Mouse (Mus musculus) embryonic facial prominence, embryonic 12.5 days (tissue): ENCODE results near the gene Eya2. TPM values are rescaled to one million over a fixed set of nuclear protein-coding genes. Genes with fewer than 3 reads are reported as not detected.

Source experiments
- ATAC-seq: fragments of 200-750 bp; cut with Nextera tagmentation; 2 replicates; pipeline ENCODE4 v1.8.0; 2017; ENCODE audit not compliant: insufficient number of reproducible peaks, insufficient read depth, low FRiP score, low TSS enrichment
- H3K27ac ChIP-seq: fragments of 300-500 bp; sonication (generic); 2 replicates; pipeline ENCODE4 v1.5.1; 2016; ENCODE audit warnings: mild to moderate bottlenecking
- H3K27me3 ChIP-seq: fragments of 300-500 bp; sonication (generic); 2 replicates; pipeline ENCODE4 v1.6.1; 2016; ENCODE audit warnings: mild to moderate bottlenecking, moderate library complexity
- H3K36me3 ChIP-seq: fragments of 300-500 bp; sonication (generic); 2 replicates; pipeline ENCODE4 v1.6.1; 2016; ENCODE audit warnings: mild to moderate bottlenecking
- H3K4me1 ChIP-seq: fragments of 300-500 bp; sonication (generic); 2 replicates; pipeline ENCODE4 v1.6.1; 2016
- H3K4me2 ChIP-seq: fragments of 300-500 bp; sonication (generic); replicated peaks from 2 replicates; pipeline ENCODE4 v1.6.1; 2016; ENCODE audit warnings: mild to moderate bottlenecking, moderate library complexity
- H3K4me3 ChIP-seq: fragments of 300-500 bp; sonication (generic); 2 replicates; pipeline ENCODE4 v1.5.1; 2016; ENCODE audit warnings: mild to moderate bottlenecking
- H3K9ac ChIP-seq: fragments of 300-500 bp; sonication (generic); 2 replicates; pipeline ENCODE4 v1.6.1; 2016; ENCODE audit warnings: mild to moderate bottlenecking, moderate library complexity
- H3K9me3 ChIP-seq: fragments of 300-500 bp; sonication (generic); 2 replicates; pipeline ENCODE4 v1.6.1; 2016; ENCODE audit warnings: mild to moderate bottlenecking, moderate library complexity
- WGBS: fragments of 180-500 bp; shearing (Covaris S2); methylation state at CpG from one replicate; pipeline ENCODE4 v1.1.7; 2016; 5-methylcytosine and 5-hydroxymethylcytosine counted together
- polyA plus RNA-seq: library from polyadenylated mRNA; unstranded; fragments of >200 nt; fragmentation: Nextera tagmentation; extraction: Ambion mirVana; gene quantifications from 2 replicates; pipeline ENCODE4 v1.2.1, GENCODE M21; 2016

Gene Eya2
- polyA plus RNA-seq, 1 experiment from 2014 or later = 22.5 TPM

DNA sequence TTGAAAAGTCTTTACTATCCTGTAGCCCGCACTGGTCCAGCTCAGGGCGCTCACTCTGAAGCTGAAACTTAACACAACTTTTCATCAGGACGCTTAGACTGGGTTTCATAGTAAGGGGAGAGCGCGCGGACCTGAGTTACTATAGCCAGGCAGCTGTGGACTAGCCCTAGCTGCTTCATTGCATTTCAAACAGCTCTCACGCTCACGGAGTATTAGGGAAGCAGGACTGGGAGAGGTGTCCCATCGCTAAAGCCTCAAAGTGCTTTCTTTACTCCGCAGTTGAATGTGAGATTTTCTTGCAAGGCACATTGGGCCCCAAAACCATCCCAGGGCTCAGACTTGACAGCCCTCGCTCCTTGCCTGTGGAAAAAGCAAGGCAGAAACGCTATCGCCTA is 841 bp downstream of the Eya2 start:
- peaks cover 18% of the 10 kb centered on the region for H3K27me3 ChIP-seq
- ATAC-seq = 0 out of 2 replicates have a peak, but pooled peaks have one; percentile 24
- peaks cover 32% of the 10 kb centered on the region for H3K4me1 ChIP-seq

DNA sequence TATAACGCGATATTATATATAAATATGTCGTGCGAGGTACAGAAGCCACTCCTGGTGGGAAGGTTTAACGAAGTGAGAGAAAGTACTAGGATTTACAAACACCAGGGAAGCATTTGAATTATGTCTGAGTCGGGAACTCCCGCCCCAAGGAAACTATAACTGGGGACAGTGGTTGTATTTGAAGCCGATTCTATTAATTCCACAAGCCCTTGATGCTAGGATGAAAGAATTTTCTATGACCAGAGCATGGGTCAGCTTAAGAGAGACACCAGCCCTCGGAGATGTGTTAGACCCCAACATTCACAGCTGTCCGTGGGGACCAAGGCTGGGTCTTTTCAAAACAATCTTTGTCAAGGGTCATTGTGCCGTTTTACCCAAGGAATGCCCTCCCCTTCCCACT is 1.3 kb downstream of the Eya2 start:
- Histone ChIP-seq H3K9me3 (no peaks in the 10 kb centered on the region), H3K9ac (peak overlapping the region; percentile 80; the same call in 1 of the 2 replicates), H3K4me1 (peaks cover 37% of the 10 kb centered on the region), H3K27me3 (peaks cover 18% of the 10 kb centered on the region), H3K27ac (no peak overlapping the region), H3K36me3 (no peaks in the 10 kb centered on the region), H3K4me2 (peak overlapping the region; percentile 95), H3K4me3 (peak overlapping the region; percentile 79)
- no peak for ATAC-seq
- WGBS = 9% methylated on average over 11 of the region's 11 CpGs

More for the DNA sequence above, 841 bp downstream of the Eya2 start:
- Histone ChIP-seq H3K4me2 (peak overlapping the region; percentile 95), H3K9ac (peak overlapping the region; percentile 80), H3K4me3 (peak overlapping the region; percentile 79), H3K36me3 (no peaks in the 10 kb centered on the region), H3K27ac (peak overlapping the region; percentile 87), H3K9me3 (no peaks in the 10 kb centered on the region)
- under 1% methylated on average over 13 of the region's 13 CpGs for WGBS

DNA sequence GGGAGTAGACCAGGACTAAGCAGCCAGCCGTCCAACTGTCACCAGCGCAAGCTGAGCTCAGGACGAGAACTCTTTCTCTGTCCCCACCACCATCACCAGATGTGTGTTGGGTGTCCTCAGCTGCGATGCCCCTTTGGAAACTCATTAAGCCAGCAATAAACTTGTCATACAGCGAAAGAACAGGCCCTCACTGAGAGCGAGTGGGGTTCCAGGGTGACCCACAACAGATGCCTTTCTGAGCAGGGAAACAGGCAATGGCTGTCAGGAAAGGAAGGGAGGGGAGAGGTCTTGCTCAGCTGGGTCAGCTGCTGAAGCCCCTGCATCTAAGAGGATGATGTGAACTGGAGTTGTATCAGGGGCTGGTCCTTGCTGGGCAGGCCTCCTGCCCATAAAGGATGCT is 2.7 kb downstream of the Eya2 start:
- Histone ChIP-seq H3K9me3 (no peaks in the 10 kb centered on the region), H3K36me3 (no peaks in the 10 kb centered on the region), H3K4me2 (peak overlapping the region; percentile 95), H3K27ac (peak overlapping the region; percentile 43), H3K4me3 (0 out of 2 replicates have a peak overlapping the region, but pooled peaks have one; percentile 3), H3K27me3 (peaks cover 18% of the 10 kb centered on the region), H3K9ac (no peak overlapping the region), H3K4me1 (peaks cover 48% of the 10 kb centered on the region)
- no peak for ATAC-seq
- WGBS = 43% methylated on average over 6 of the region's 6 CpGs

DNA sequence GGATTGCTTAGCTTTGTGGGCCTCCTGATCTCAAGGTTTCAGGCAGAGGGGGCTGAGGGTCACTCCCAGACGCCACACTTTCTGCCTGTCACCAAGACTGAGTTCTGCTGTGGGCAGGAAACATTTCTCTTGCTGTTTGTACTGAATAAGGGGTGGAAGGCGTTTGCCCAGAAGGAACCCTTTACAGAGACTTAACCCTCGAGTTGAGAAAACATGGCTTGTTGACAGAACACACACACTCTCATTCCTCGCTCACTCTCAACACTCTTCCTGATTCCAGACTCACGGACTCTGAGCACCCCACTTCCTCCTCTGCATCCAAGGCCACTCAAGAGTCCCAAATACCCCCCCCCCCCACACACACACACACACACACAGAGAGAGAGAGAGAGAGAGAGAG is 3.3 kb downstream of the Eya2 start:
- peak overlapping the region; percentile 43 for H3K27ac ChIP-seq
- peaks cover 49% of the 10 kb centered on the region for H3K4me1 ChIP-seq
- ATAC-seq = no peak
- H3K4me3 ChIP-seq = 0 out of 2 replicates have a peak overlapping the region, but pooled peaks have one; percentile 3
- H3K9me3 ChIP-seq = no peaks in the 10 kb centered on the region
- peak overlapping the region; percentile 95 for H3K4me2 ChIP-seq
- 22% methylated on average over 5 of the region's 5 CpGs for WGBS
- H3K27me3 ChIP-seq = peaks cover 18% of the 10 kb centered on the region
- H3K36me3 ChIP-seq = no peaks in the 10 kb centered on the region
- no peak overlapping the region for H3K9ac ChIP-seq

DNA sequence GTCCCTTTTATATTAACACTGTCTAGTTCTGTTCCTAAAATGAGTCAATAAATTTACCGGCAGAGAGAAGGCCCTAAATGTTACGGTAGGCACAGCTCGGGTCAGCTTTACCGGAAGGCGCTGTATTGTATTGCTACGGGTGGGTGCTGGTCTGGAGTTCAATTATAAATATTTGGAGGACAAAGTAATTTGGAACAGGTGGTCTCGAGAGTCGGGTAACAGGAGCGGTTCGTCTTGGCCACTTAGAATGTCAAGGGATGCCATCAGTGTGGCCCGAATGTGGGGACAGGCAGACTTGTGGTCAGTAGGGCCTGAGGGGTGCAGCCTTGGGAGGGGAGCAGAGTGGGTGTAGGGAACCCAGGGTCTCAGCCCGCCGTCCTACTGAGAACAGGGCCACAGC is 4.7 kb downstream of the Eya2 start:
- Histone ChIP-seq H3K27me3 (peaks cover 9% of the 10 kb centered on the region; the same call in 1 of the 2 replicates), H3K9ac (no peak overlapping the region), H3K9me3 (no peaks in the 10 kb centered on the region), H3K27ac (0 out of 2 replicates have a peak overlapping the region, but pooled peaks have one; percentile 32), H3K4me2 (peak overlapping the region; percentile 14; the same call in 1 of the 2 replicates), H3K36me3 (no peaks in the 10 kb centered on the region), H3K4me3 (no peak overlapping the region), H3K4me1 (peaks cover 59% of the 10 kb centered on the region)
- ATAC-seq = no peak
- WGBS = 24% methylated on average over 13 of the region's 13 CpGs

DNA sequence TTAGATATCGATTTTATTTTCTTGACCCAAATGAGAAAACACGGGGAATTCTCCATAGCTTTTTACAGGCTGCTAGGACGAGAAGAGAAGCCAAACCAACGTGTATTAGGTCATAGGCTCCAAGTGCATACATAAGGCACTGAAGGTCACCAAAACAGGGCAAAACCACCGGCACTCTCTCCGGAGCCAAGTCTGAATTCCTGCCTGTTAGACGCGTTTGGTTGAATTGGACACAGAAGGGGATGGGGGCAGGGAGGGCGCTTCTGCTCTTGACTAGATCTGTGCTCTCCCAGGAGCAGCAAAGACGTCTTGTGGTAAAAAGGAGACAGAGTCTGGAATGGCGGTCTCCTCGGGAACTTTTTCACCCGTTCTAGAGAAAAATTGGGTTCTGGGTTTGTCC is 6.1 kb downstream of the Eya2 start:
- WGBS = 24% methylated on average over 13 of the region's 13 CpGs
- Histone ChIP-seq H3K27ac (peak overlapping the region; percentile 67), H3K27me3 (peaks cover 2% of the 10 kb centered on the region; the same call in 1 of the 2 replicates), H3K36me3 (no peaks in the 10 kb centered on the region), H3K4me2 (peak overlapping the region; percentile 16; the same call in 1 of the 2 replicates), H3K9ac (no peak overlapping the region), H3K4me3 (no peak overlapping the region), H3K9me3 (no peaks in the 10 kb centered on the region), H3K4me1 (peaks cover 61% of the 10 kb centered on the region)
- no peak for ATAC-seq

DNA sequence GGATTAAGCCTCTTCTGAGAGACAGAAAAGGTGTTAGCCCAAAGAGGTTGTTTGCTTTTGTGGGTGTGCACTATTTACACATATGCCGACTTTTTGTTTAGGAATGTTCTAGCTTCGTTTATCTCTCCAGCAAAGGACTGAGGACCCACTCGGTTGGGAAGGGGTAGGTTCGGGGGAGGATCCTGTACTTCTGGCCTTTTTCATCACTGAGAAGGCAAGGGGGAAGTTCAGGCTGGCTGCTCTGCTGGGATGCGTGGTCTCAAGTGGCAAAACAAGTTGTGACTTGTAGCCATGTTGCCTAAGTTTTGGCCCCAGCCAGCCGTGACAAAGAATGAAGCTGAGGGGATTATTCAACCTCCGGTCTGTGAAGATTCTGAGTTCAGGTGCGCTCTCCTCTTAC is 6.8 kb downstream of the Eya2 start:
- peaks cover 2% of the 10 kb centered on the region; the same call in 1 of the 2 replicates for H3K27me3 ChIP-seq
- H3K4me2 ChIP-seq = no peak overlapping the region
- H3K4me1 ChIP-seq = peaks cover 61% of the 10 kb centered on the region
- 48% methylated on average over 8 of the region's 8 CpGs for WGBS
- ATAC-seq = no peak
- no peak overlapping the region for H3K9ac ChIP-seq
- no peaks in the 10 kb centered on the region for H3K36me3 ChIP-seq
- peak overlapping the region; percentile 67 for H3K27ac ChIP-seq
- no peak overlapping the region for H3K4me3 ChIP-seq
- no peaks in the 10 kb centered on the region for H3K9me3 ChIP-seq

DNA sequence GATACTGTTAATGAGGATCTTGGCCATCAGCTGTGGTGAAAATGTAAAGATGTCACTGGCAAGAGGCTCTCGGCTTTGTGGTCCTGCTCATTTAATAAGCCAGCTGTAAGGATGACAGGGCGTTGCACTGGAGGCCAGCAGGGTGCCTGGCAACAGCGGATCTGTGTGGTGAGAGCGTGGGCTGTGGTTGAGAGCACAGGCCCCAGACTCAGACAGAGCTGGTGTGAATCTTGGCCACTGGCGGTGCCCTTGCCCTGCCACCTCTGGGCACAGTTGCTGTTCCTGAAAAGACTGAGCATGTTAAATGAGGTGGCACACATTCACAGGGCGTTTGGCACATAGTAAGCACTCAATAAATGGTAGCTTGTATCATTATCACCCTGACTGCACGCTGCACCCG is 8.9 kb downstream of the Eya2 start:
- no peak for ATAC-seq
- Histone ChIP-seq H3K27me3 (no peaks in the 10 kb centered on the region), H3K4me2 (no peak overlapping the region), H3K9me3 (no peaks in the 10 kb centered on the region), H3K4me1 (peaks cover 43% of the 10 kb centered on the region), H3K27ac (peak overlapping the region; percentile 74), H3K36me3 (no peaks in the 10 kb centered on the region), H3K9ac (no peak overlapping the region), H3K4me3 (no peak overlapping the region)
- WGBS = 64% methylated on average over 8 of the region's 8 CpGs

DNA sequence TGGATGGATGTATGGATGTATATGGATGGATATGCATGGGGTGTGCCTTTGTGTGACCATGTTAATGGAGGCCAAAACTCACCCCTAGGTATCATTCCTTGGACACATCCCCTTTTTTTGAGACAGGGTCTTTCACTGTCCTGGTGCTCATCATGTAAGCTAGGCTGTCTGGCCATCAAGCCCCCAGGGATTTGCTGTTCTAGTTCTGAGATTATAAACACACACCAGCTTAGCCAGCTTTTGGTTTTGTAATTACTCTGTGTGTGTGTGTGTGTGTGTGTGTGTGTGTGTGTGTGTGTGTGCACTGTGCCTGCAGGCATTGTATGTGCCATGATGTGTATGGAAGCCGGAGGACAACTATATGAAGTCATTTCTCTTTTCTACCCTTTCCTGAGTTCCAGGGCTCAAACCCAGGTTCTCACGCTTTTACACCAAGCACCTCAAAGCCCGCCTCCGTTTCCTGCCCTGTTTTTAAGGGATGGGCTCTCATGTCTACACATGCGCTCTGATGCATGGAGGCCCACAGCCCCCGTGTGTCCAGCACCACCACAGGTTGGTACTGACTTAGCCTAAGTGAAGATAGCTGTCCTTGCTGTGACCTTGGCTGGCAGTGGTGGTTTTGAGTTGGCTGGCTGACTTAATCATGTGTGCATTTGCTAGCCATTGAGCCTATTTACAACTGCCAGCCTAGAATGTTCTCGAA is 16.9 kb downstream of the Eya2 start:
- Histone ChIP-seq H3K36me3 (no peaks in the 10 kb centered on the region), H3K27me3 (no peaks in the 10 kb centered on the region), H3K4me1 (peaks cover 4% of the 10 kb centered on the region; the same call in 1 of the 2 replicates), H3K27ac (no peak overlapping the region), H3K4me2 (no peak overlapping the region), H3K9me3 (no peaks in the 10 kb centered on the region), H3K9ac (no peak overlapping the region), H3K4me3 (no peak overlapping the region)
- 85% methylated on average over 7 of the region's 7 CpGs for WGBS
- ATAC-seq = no peak

DNA sequence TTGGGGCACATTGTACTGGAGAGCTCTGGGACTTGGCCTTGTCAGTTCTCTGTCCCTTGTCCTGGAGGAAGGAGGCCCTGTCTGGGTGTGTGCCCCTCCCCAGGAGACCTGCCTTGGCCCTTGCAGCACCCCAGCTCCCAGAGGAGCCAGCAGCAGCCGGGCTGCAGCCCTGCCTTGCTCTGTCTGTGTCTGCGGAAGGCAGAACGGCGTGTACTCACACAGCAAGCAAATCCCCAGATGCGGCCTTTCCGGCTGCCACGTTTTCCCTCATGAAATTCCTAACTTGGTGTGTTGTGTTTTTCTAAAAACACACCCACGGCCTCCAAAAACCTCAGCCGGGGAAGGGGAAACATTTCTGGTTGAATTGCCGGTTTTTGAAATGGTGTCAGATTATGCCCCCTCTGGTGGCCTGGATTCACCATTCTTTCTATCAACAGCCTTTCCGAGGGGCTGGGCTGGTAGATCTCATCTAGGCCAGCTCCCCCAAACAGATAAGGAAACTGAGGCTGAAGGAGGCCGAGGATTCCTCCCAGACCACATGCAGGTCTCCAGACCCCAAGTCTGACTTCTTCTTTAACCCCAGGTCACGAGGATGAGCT is 19.0 kb downstream of the Eya2 start:
- H3K4me2 ChIP-seq = no peak overlapping the region
- H3K9ac ChIP-seq = no peak overlapping the region
- no peaks in the 10 kb centered on the region for H3K27me3 ChIP-seq
- no peak for ATAC-seq
- peaks cover 4% of the 10 kb centered on the region; the same call in 1 of the 2 replicates for H3K4me1 ChIP-seq
- H3K27ac ChIP-seq = peak overlapping the region; percentile 42
- H3K36me3 ChIP-seq = no peaks in the 10 kb centered on the region
- H3K9me3 ChIP-seq = no peaks in the 10 kb centered on the region
- H3K4me3 ChIP-seq = no peak overlapping the region
- 60% methylated on average over 13 of the region's 13 CpGs for WGBS

DNA sequence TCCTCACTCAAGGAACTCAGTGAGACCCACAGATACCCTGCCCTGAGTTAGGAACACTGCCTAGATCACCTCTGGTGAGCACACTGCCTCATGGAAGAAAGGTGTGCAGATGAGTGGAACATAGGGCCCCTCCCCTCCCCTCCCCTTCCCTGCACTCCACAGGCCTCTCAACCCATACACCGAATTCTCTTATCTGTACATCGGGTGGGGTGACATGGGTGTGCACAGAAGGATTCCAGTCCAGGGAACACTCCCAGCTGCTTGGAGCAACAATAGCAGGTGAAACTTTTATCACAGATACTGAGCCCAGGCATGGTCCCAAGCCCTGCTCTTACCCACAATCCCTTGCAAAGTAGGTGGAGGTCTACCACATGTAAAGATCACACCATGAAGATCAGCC is 26.7 kb downstream of the Eya2 start:
- ATAC-seq = no peak
- no peak overlapping the region for H3K4me3 ChIP-seq

DNA sequence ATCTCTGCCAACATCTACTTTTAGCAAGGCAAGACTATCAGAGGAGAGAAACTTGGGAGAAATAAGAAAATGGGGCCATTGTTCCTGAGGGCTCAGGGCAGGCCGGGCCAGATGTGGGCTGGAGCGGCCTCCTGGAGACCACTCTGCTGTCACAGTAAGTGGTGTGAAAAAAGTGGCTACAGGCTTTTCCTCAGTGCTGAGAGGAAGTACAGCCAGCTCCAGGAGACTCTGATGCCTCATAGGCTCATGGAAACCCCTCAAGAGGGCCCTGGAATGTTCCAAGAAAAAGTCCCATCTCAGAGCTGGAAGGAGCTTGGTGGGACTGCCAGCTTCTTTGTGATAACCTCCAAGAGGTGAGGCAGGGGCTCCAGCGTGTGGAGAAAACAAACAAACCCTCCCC is 27.8 kb downstream of the Eya2 start:
- no peaks in the 10 kb centered on the region for H3K9me3 ChIP-seq
- H3K4me1 ChIP-seq = peaks cover 12% of the 10 kb centered on the region; the same call in 1 of the 2 replicates
- no peak for ATAC-seq
- 0 out of 2 replicates have a peak, but pooled peaks cover 5% of the 10 kb centered on the region for H3K36me3 ChIP-seq
- H3K4me3 ChIP-seq = no peak overlapping the region
- H3K27ac ChIP-seq = peak overlapping the region; percentile 67
- H3K9ac ChIP-seq = no peak overlapping the region
- H3K27me3 ChIP-seq = no peaks in the 10 kb centered on the region
- WGBS = 34% methylated on average over 3 of the region's 3 CpGs
- no peak overlapping the region for H3K4me2 ChIP-seq

More for the DNA sequence above, 26.7 kb downstream of the Eya2 start:
- Histone ChIP-seq H3K4me1 (peaks cover 12% of the 10 kb centered on the region; the same call in 1 of the 2 replicates), H3K36me3 (0 out of 2 replicates have a peak, but pooled peaks cover 5% of the 10 kb centered on the region), H3K9me3 (no peaks in the 10 kb centered on the region), H3K4me2 (no peak overlapping the region), H3K27me3 (no peaks in the 10 kb centered on the region), H3K9ac (no peak overlapping the region), H3K27ac (no peak overlapping the region)
- 98% methylated on average over 2 of the region's 2 CpGs for WGBS
